Mouse (Mus musculus) cerebellum, postnatal 10 days (tissue): Measurements from ENCODE around the gene Zdhhc22.
A peak's percentile ranks its signal among the peaks of the same experiment; 100 is the strongest.

ENCODE experiments used
- DNase-seq, 2 experiments: peaks; one replicate each; pipeline ENCODE4 v3.0.0; 2021; ENCODE audit warnings: mixed read lengths in 2 of 2

The Zdhhc22 gene

GRCm38 (mm10) chr12:86934748-86935147 is 55.5 kb downstream of the Zdhhc22 start:
- no peak for DNase-seq

- peak in 1 of 2 experiments; percentile 26 for DNase-seq
Measured at GRCm38 (mm10) chr12:86932575-86932952, 57.7 kb downstream of the Zdhhc22 start.

GRCm38 (mm10) chr12:86931919-86932574 is 58.2 kb downstream of the Zdhhc22 start:
- peak in 1 of 2 experiments; percentile 54 for DNase-seq

GRCm38 (mm10) chr12:86930934-86931729 is 59.1 kb downstream of the Zdhhc22 start:
- no peak for DNase-seq
